ENCODE assay signal across 13 mouse cellular contexts in genomic region chr1:77695228-77696018, GRCm38 (mm10).
"Had no signal": no experiment of that assay in that cellular context is flagged by ENCODE, and none has a peak within 500 bp of the region (broad histone marks: within the 10 kb centered on the region; RNA-seq: fewer than 3 reads in every experiment).

No protein-coding gene starts in this region.

- H3K9me3 ChIP-seq: kidney, embryonic 15.5 days; limb, embryonic 15.5 days; liver, embryonic 12.5 days; midbrain, embryonic 10.5 days; neural tube, embryonic 15.5 days had no signal

- ATAC-seq: liver, embryonic 12.5 days had no signal

- H3K27ac ChIP-seq: kidney, embryonic 15.5 days; limb, embryonic 15.5 days; liver, embryonic 12.5 days; midbrain, embryonic 10.5 days; neural tube, embryonic 15.5 days had no signal

- H3K9ac ChIP-seq: kidney, embryonic 15.5 days; limb, embryonic 15.5 days; liver, embryonic 12.5 days; neural tube, embryonic 15.5 days had no signal

- H3K36me3 ChIP-seq: kidney, embryonic 15.5 days; limb, embryonic 15.5 days; liver, embryonic 12.5 days; midbrain, embryonic 10.5 days; neural tube, embryonic 15.5 days had no signal

- H3K4me1 ChIP-seq: kidney, embryonic 15.5 days; limb, embryonic 15.5 days; liver, embryonic 12.5 days; midbrain, embryonic 10.5 days; neural tube, embryonic 15.5 days had no signal

- H3K4me3 ChIP-seq: kidney, embryonic 15.5 days; limb, embryonic 15.5 days; liver, embryonic 12.5 days; midbrain, embryonic 10.5 days; myocyte; neural tube, embryonic 15.5 days had no signal

- H3K4me2 ChIP-seq: kidney, embryonic 15.5 days; limb, embryonic 15.5 days; liver, embryonic 12.5 days; neural tube, embryonic 15.5 days had no signal

- H3K27me3 ChIP-seq: kidney, embryonic 15.5 days; limb, embryonic 15.5 days; liver, embryonic 12.5 days; neural tube, embryonic 15.5 days had no signal

- DNase-seq: kidney, adult 2 months; kidney, postnatal 25 days; layer of hippocampus, postnatal 36 days; lung, postnatal 36 days; midbrain, embryonic 14.5 days; thymus, adult 18-20 months; thymus, postnatal 14 days had no signal
